In the genomic region with DNA sequence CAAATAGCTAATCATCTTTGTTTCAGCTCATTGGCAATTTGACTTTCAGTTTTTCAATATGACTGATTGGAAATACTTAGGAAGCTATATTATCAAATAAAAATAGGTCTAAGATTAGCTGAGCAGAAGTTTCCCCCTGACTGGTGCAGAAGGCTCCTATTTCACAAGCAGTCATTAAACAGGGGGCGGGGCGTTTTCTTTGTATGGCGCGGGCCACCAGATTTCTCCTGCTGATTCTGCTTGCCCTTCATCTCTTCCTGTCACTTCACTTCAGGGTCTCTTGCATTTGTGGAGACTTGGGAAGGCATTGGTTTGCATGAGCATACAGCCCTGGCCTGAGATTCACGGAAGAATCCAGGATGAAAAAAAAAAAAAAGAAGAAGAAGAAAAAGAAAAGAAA, we compare ENCODE assay signal across 9 mouse cellular contexts.
DNase-seq lines count a peak whose midpoint lies in the region; ATAC-seq and TF ChIP-seq lines count a peak whose summit lies in the region.
"Had no signal": no experiment of that assay in that cellular context is flagged by ENCODE, and none has a peak within 500 bp of the region (broad histone marks: within the 10 kb centered on the region; RNA-seq: fewer than 3 reads in every experiment).

No protein-coding gene starts in this region.

- ATAC-seq in forebrain, postnatal 0 days = no peak
- ATAC-seq in embryonic facial prominence, embryonic 13.5 days (ENCODE audit: insufficient number of reproducible peaks, insufficient read depth, low FRiP score, low TSS enrichment, low read depth) = no peak

- H3K4me2 ChIP-seq in forebrain, postnatal 0 days (ENCODE audit: low read depth) = no peak overlapping the region
- peak overlapping the region; percentile 39; the same call in 1 of the 2 replicates for H3K4me2 ChIP-seq in embryonic facial prominence, embryonic 13.5 days

- TF ChIP-seq CTCF in forebrain, postnatal 0 days (IDR thresholded peaks at IDR 0.05; ENCODE audit: low read depth) = no peak

- H3K27ac ChIP-seq in forebrain, embryonic 10.5 days = no peak overlapping the region
- H3K27ac ChIP-seq in forebrain, postnatal 0 days (ENCODE audit: low read depth, low read length) = no peak overlapping the region
- H3K27ac ChIP-seq in embryonic facial prominence, embryonic 13.5 days = 0 out of 2 replicates have a peak overlapping the region, but pooled peaks have one; percentile 23

- no peaks in the 10 kb centered on the region for H3K9me3 ChIP-seq in forebrain, embryonic 10.5 days
- H3K9me3 ChIP-seq in forebrain, postnatal 0 days (ENCODE audit: low read length) = no peaks in the 10 kb centered on the region
- no peaks in the 10 kb centered on the region for H3K9me3 ChIP-seq in embryonic facial prominence, embryonic 13.5 days

- peaks cover 53% of the 10 kb centered on the region for H3K4me1 ChIP-seq in forebrain, embryonic 10.5 days
- no peaks in the 10 kb centered on the region; the same call in none of the 2 replicates for H3K4me1 ChIP-seq in forebrain, postnatal 0 days (ENCODE audit: insufficient read depth)
- peaks cover 40% of the 10 kb centered on the region for H3K4me1 ChIP-seq in embryonic facial prominence, embryonic 13.5 days

- no peak overlapping the region for H3K9ac ChIP-seq in forebrain, postnatal 0 days
- no peak overlapping the region for H3K9ac ChIP-seq in embryonic facial prominence, embryonic 13.5 days

- peak overlapping the region; percentile 2; the same call in 1 of the 2 replicates for H3K4me3 ChIP-seq in forebrain, embryonic 10.5 days
- no peak overlapping the region for H3K4me3 ChIP-seq in forebrain, postnatal 0 days (ENCODE audit: low read depth, low read length)
- H3K4me3 ChIP-seq in embryonic facial prominence, embryonic 13.5 days = no peak overlapping the region

- 3% methylated on average over 5 of the region's 5 CpGs for WGBS in forebrain, embryonic 10.5 days
- WGBS in forebrain, postnatal 0 days = 15% methylated on average over 5 of the region's 5 CpGs
- WGBS in embryonic facial prominence, embryonic 13.5 days = 3% methylated on average over 5 of the region's 5 CpGs

- DNase-seq in forebrain, embryonic 10.5 days (ENCODE audit: extremely low spot score, low spot score) = peak; percentile 43
- no peak for DNase-seq in forebrain, postnatal 0 days
- peak; percentile 22 for DNase-seq in kidney, postnatal 10 days
- DNase-seq in kidney, adult 8-10 months = no peak
- peak; percentile 46 for DNase-seq in mesoderm, embryonic 11.5 days (ENCODE audit: low read depth, low spot score)
- no peak for DNase-seq in spleen, postnatal 36 days (ENCODE audit: low spot score in 2 of 2)
- DNase-seq in layer of hippocampus, adult 18-20 months (ENCODE audit: low spot score in 2 of 2) = no peak
- DNase-seq: gastrocnemius, postnatal 36 days had no signal

- peaks cover 23% of the 10 kb centered on the region for H3K27me3 ChIP-seq in forebrain, embryonic 10.5 days (ENCODE audit: poor library complexity, severe bottlenecking)
- no peaks in the 10 kb centered on the region; the same call in 1 of the 2 replicates for H3K27me3 ChIP-seq in forebrain, postnatal 0 days (ENCODE audit: insufficient read depth, low read length)
- H3K27me3 ChIP-seq in embryonic facial prominence, embryonic 13.5 days = no peaks in the 10 kb centered on the region

- no peaks in the 10 kb centered on the region for H3K36me3 ChIP-seq in forebrain, embryonic 10.5 days (replicated peaks)
- H3K36me3 ChIP-seq in forebrain, postnatal 0 days (ENCODE audit: insufficient read depth) = no peaks in the 10 kb centered on the region
- no peaks in the 10 kb centered on the region for H3K36me3 ChIP-seq in embryonic facial prominence, embryonic 13.5 days

Comparison
In these comparisons a context has a peak if more than half of its experiments do, and no peak if none do; other contexts are left out.
1. DNase-seq: peak in forebrain, embryonic 10.5 days (single experiment), kidney, postnatal 10 days (single experiment) and mesoderm, embryonic 11.5 days (single experiment); none in forebrain, postnatal 0 days (single experiment), kidney, adult 8-10 months (0 of 2), spleen, postnatal 36 days (0 of 2) and layer of hippocampus, adult 18-20 months (0 of 2).